Mouse (Mus musculus) hematopoietic multipotent progenitor cell, adult 10-12 weeks (in vitro differentiated cells): ENCODE data around the gene Krt8. TPM values are rescaled to one million over a fixed set of nuclear protein-coding genes. Genes with fewer than 3 reads are reported as not detected.

Experiments
- polyA plus RNA-seq: library from polyadenylated mRNA; stranded (reverse); fragments of >175 nt; gene quantifications from 2 replicates; pipeline ENCODE4 v1.2.3, GENCODE M21; 2012; ENCODE audit warnings: low replicate concordance

Krt8 gene
- polyA plus RNA-seq, result not detected in 2 replicates

GRCm38 (mm10) chr15:102004189-102004588 lies at the start of gene Krt8:
Gene Krt8 (minus strand): TSS chr15:102004482.

GRCm38 (mm10) chr15:102028040-102028439 lies 23.8 kb upstream of the Krt8 start, which contains the start of gene Krt18:
Gene Krt18 (plus strand): TSS chr15:102028180.

GRCm38 (mm10) chr15:101954187-101954586 lies 50.1 kb downstream of the Krt8 start, which contains the start of gene Krt78:
Gene Krt78 (minus strand): TSS chr15:101954287.

Other genes with a start within 250 kb of the Krt8 start
- not detected in 2 replicates for gene Krt72, start 218.0 kb downstream of the Krt8 start, polyA plus RNA-seq
- gene Krt73, start 202.1 kb downstream of the Krt8 start, polyA plus RNA-seq, result not detected in 2 replicates
- gene Krt2, start 186.3 kb downstream of the Krt8 start, polyA plus RNA-seq, result not detected in 2 replicates
- not detected in 2 replicates for gene Krt1, start 153.7 kb downstream of the Krt8 start, polyA plus RNA-seq
- gene Krt77, start 134.8 kb downstream of the Krt8 start, polyA plus RNA-seq, result not detected in 2 replicates
- gene Krt76, start 111.6 kb downstream of the Krt8 start, polyA plus RNA-seq, result not detected in 2 replicates
- 0.07 TPM in 1 of 2 replicates, not detected in the other for gene Krt4, start 79.7 kb downstream of the Krt8 start, polyA plus RNA-seq
- not detected in 2 replicates for gene Krt79, start 64.2 kb downstream of the Krt8 start, polyA plus RNA-seq
- gene Krt78, start 50.2 kb downstream of the Krt8 start, polyA plus RNA-seq, result not detected in 2 replicates
- gene Krt18, start 23.7 kb upstream of the Krt8 start, polyA plus RNA-seq, result 0.15 and 0.29 TPM in 2 replicates
- gene Eif4b, start 69.3 kb upstream of the Krt8 start, polyA plus RNA-seq, result 93.4 and 169 TPM in 2 replicates
- gene Tns2, start 95.9 kb upstream of the Krt8 start, polyA plus RNA-seq, result 1.7 and 2.5 TPM in 2 replicates
- 11.8 and 25.2 TPM in 2 replicates for gene Spryd3, start 131.8 kb upstream of the Krt8 start, polyA plus RNA-seq
- gene Igfbp6, start 139.9 kb upstream of the Krt8 start, polyA plus RNA-seq, result 1.1 and 3.3 TPM in 2 replicates
- 1.0 and 2.3 TPM in 2 replicates for gene Soat2, start 146.0 kb upstream of the Krt8 start, polyA plus RNA-seq
- 23.6 and 23.9 TPM in 2 replicates for gene Zfp740, start 198.8 kb upstream of the Krt8 start, polyA plus RNA-seq
- 26.3 and 33.6 TPM in 2 replicates for gene Csad, start 200.2 kb upstream of the Krt8 start, polyA plus RNA-seq
- gene Itgb7, start 227.5 kb upstream of the Krt8 start, polyA plus RNA-seq, result 423 and 1,128 TPM in 2 replicates